Mouse (Mus musculus) bone marrow, adult 2 months (tissue): ENCODE results near the gene Uaca. TPM values are rescaled to one million over a fixed set of nuclear protein-coding genes. Genes with fewer than 3 reads are reported as not detected.

Source experiments
- H3K27ac ChIP-seq: fragments of 200-500 bp; 2 replicates; pipeline ENCODE4 v1.5.1; 2012; ENCODE audit warnings: low read depth, mild to moderate bottlenecking, control low read depth, inconsistent platforms, low read length; ENCODE audit not compliant: control insufficient read depth, poor library complexity, insufficient read depth
- H3K4me1 ChIP-seq: fragments of 200-500 bp; 2 replicates; pipeline ENCODE4 v1.6.1; 2011; ENCODE audit warnings: low read length; ENCODE audit not compliant: control insufficient read depth, insufficient read depth
- H3K4me3 ChIP-seq: fragments of 200-500 bp; replicated peaks from 2 replicates; pipeline ENCODE3; 2011; ENCODE audit warnings: mild to moderate bottlenecking, low read depth, low read length, control low read depth; ENCODE audit not compliant: control insufficient read depth
- CTCF ChIP-seq: fragments of 200-500 bp; IDR thresholded peaks from 2 replicates; pipeline ENCODE4 v1.5.1; 2011; ENCODE audit warnings: low read length, control low read depth; ENCODE audit not compliant: control insufficient read depth, insufficient read depth
- POLR2A ChIP-seq: fragments of 200-500 bp; IDR thresholded peaks from 2 replicates; pipeline ENCODE4 v1.6.1; 2011; ENCODE audit warnings: low read depth, mild to moderate bottlenecking, control low read depth, low read length, borderline replicate concordance; ENCODE audit not compliant: control insufficient read depth
- WGBS: fragments of 180-500 bp; shearing (Covaris S2); methylation state at CpG from one replicate; pipeline ENCODE4 v1.1.7; 2018; 5-methylcytosine and 5-hydroxymethylcytosine counted together
- polyA plus RNA-seq: library from polyadenylated mRNA; stranded (reverse); fragments of >200 nt; gene quantifications from 2 replicates; pipeline ENCODE4 v1.2.4, GENCODE M21; 2011; ENCODE audit warnings: low replicate concordance; ENCODE audit not compliant: missing spikeins, insufficient read depth, insufficient read length

Uaca gene
- polyA plus RNA-seq, 1 experiment: 3.8 TPM

DNA sequence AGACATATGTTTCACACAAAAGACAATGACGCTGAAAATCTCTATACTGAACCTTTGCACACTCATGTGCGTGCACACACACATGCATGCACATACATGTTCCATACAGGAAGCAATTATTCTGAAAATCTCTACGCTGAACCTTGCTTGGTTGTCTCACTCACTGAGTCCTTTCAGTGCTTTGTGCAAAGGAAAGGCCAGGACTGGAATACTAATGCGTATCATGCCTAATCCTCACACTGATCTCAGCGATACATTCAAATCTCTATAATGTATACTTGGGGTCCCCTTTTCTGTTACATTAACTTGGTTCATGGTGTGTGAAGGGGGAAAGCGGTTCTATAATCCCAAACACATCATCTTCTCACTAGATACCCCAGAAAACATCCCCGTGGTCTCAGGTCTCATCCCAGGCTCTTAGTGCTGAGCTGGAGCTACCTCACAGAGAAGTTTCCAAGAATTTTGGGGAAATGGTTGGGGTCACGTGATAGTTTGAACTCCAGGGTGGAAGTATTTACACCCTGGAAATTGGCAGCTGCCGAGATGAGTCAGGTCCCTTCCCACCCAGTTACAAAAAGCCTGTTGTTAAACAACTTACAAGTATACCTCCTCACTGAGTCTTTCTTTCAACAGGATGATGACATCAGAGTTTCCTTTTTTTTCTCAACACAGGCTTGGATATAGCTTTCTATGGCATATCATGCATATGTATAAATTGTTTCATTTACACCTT, 12.1 kb upstream of the Uaca start:
- Histone ChIP-seq H3K4me3 (no peak overlapping the region), H3K27ac (no peak overlapping the region), H3K4me1 (no peaks in the 10 kb centered on the region; the same call in 1 of the 2 replicates)
- TF ChIP-seq POLR2A: no peak
- no peak for TF ChIP-seq CTCF
- WGBS: 80% methylated on average over 9 of the region's 9 CpGs

GRCm38 (mm10) chr9:60785069-60785468, 9.3 kb upstream of the Uaca start:
- no peak overlapping the region for H3K27ac ChIP-seq
- TF ChIP-seq CTCF (no peak), POLR2A (no peak)
- 77% methylated on average over 4 of the region's 4 CpGs for WGBS
- H3K4me3 ChIP-seq: no peak overlapping the region
- no peaks in the 10 kb centered on the region; the same call in 1 of the 2 replicates for H3K4me1 ChIP-seq

DNA sequence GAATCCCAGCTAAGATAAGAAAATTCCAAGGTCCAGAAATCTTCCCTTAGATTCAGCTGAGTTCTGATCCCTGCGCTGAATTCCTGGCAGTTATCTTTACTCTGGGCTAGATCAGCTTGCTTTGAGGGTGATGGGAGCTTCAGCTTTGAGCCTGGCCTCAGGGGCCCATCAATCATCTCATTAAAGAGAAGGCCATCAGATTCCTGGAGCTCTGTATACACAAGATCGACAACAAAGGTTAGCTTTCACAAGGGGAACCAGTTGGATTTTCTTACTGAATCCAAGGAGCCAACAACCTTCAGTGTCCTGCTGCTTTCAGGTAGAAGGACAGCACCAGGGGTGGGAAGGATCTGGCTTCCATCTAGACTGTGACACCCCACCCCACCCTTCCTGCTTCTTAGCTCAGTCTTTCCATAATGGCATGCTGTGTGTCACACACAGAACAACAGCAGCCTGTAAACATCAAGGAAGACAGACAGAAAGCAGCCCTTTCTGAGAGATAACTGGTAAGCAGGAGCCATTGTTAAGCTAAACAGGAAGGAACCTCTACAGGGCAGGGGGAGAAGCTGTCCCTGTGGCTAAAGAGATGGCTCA, 6.7 kb upstream of the Uaca start:
- 47% methylated on average over 2 of the region's 2 CpGs for WGBS
- TF ChIP-seq POLR2A (no peak), CTCF (no peak)
- no peaks in the 10 kb centered on the region; the same call in 1 of the 2 replicates for H3K4me1 ChIP-seq
- no peak overlapping the region for H3K27ac ChIP-seq
- no peak overlapping the region for H3K4me3 ChIP-seq

GRCm38 (mm10) chr9:60790282-60790681, 4.1 kb upstream of the Uaca start:
- TF ChIP-seq CTCF: no peak
- TF ChIP-seq POLR2A: no peak
- 77% methylated on average over 2 of the region's 2 CpGs for WGBS
- Histone ChIP-seq H3K4me3 (no peak overlapping the region), H3K27ac (no peak overlapping the region), H3K4me1 (no peaks in the 10 kb centered on the region; the same call in 1 of the 2 replicates)

GRCm38 (mm10) chr9:60794841-60795351, 554 bp downstream of the Uaca start:
- TF ChIP-seq CTCF (no peak), POLR2A (no peak)
- Histone ChIP-seq H3K27ac (no peak overlapping the region), H3K4me3 (peak overlapping the region; percentile 47), H3K4me1 (no peaks in the 10 kb centered on the region)
- WGBS: 1% methylated on average over 30 of the region's 30 CpGs

- Histone ChIP-seq H3K27ac (no peak overlapping the region), H3K4me1 (no peaks in the 10 kb centered on the region), H3K4me3 (no peak overlapping the region)
- TF ChIP-seq CTCF (no peak), POLR2A (no peak)
- 85% methylated on average over 7 of the region's 7 CpGs for WGBS
Observed at GRCm38 (mm10) chr9:60796076-60796475, 1.7 kb downstream of the Uaca start.

- no peaks in the 10 kb centered on the region for H3K4me1 ChIP-seq
- TF ChIP-seq POLR2A (no peak), CTCF (no peak)
- no peak overlapping the region for H3K27ac ChIP-seq
- WGBS: 78% methylated on average over 6 of the region's 6 CpGs
- no peak overlapping the region for H3K4me3 ChIP-seq
Observed at GRCm38 (mm10) chr9:60797126-60797525, 2.8 kb downstream of the Uaca start.

DNA sequence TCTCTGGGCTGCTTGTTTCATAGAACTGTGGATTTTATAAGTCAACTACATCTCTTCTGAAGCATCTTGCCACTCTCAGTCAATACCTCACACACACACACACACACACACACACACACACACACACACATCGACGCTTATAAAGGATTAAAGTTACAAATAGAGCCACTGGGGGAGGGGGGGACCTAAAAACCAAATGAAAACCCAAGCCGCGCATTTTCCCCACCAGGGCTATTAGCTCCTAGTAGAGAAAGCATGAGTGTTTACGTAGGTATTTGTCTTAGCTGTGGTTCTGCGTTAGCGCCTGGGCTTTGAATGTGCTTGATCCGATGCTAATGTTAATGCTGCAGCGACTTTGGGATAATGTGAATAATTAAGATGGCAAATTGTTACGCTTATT, 4.7 kb downstream of the Uaca start:
- H3K4me3 ChIP-seq: no peak overlapping the region
- WGBS: 88% methylated on average over 10 of the region's 10 CpGs
- TF ChIP-seq POLR2A: no peak
- no peak overlapping the region for H3K27ac ChIP-seq
- H3K4me1 ChIP-seq: no peaks in the 10 kb centered on the region

- Histone ChIP-seq H3K27ac (no peak overlapping the region), H3K4me3 (no peak overlapping the region), H3K4me1 (no peaks in the 10 kb centered on the region)
- WGBS: 81% methylated on average over 8 of the region's 8 CpGs
- no peak for TF ChIP-seq CTCF
- TF ChIP-seq POLR2A: no peak
Observed at GRCm38 (mm10) chr9:60800663-60801382, 6.5 kb downstream of the Uaca start.
